Mouse (Mus musculus) forebrain, embryonic 14.5 days (tissue): Measurements from ENCODE around the gene Tdp2. TPM values are rescaled to one million over a fixed set of nuclear protein-coding genes. Genes with fewer than 3 reads are reported as not detected.
A peak's percentile ranks its signal among the peaks of the same experiment; 100 is the strongest.

Experiments
- ATAC-seq: fragments of 200-750 bp; cut with Nextera tagmentation; 2 replicates; pipeline ENCODE4 v1.8.0; 2017; ENCODE audit warnings: mild to moderate bottlenecking, moderate library complexity
- DNase-seq: peaks from one replicate; pipeline ENCODE4 v3.0.0-alpha.2; 2015; ENCODE audit warnings: low spot score
- H3K27ac ChIP-seq: fragments of 300-500 bp; sonication (generic); 2 replicates; pipeline ENCODE4 v1.5.1; 2014; ENCODE audit warnings: low read depth, mild to moderate bottlenecking, control low read depth, low read length, moderate library complexity
- H3K27me3 ChIP-seq: fragments of 300-500 bp; sonication (generic); replicated peaks from 2 replicates; pipeline ENCODE4 v1.6.1; 2014; ENCODE audit warnings: low read length, control low read depth, mixed read lengths; ENCODE audit not compliant: control insufficient read depth, insufficient read depth
- H3K36me3 ChIP-seq: fragments of 300-500 bp; sonication (generic); 2 replicates; pipeline ENCODE4 v1.6.1; 2014; ENCODE audit warnings: low read length, control low read depth; ENCODE audit not compliant: control insufficient read depth, insufficient read depth
- H3K4me1 ChIP-seq: fragments of 300-500 bp; sonication (generic); 2 replicates; pipeline ENCODE4 v1.6.1; 2014; ENCODE audit warnings: antibody characterized with exemption, low read length, control low read depth; ENCODE audit not compliant: control insufficient read depth, insufficient read depth
- H3K4me2 ChIP-seq: fragments of 300-500 bp; sonication (generic); 2 replicates; pipeline ENCODE4 v1.6.1; 2014; ENCODE audit warnings: mild to moderate bottlenecking, control low read depth, low read length
- H3K4me3 ChIP-seq: fragments of 300-500 bp; sonication (generic); 2 replicates; pipeline ENCODE4 v1.5.1; 2014; ENCODE audit warnings: low read depth, low read length, control low read depth
- H3K9ac ChIP-seq: fragments of 300-500 bp; sonication (generic); 2 replicates; pipeline ENCODE4 v1.6.1; 2014; ENCODE audit warnings: mild to moderate bottlenecking, low read length, control low read depth, moderate library complexity
- H3K9me3 ChIP-seq: fragments of 300-500 bp; sonication (generic); replicated peaks from 2 replicates; pipeline ENCODE4 v1.6.1; 2016; ENCODE audit warnings: low read length, control low read depth, mixed read lengths; ENCODE audit not compliant: control insufficient read depth
- WGBS: fragments of 180-500 bp; shearing (Covaris S2); extraction: QIAGEN DNeasy Blood & Tissue Kit; methylation state at CpG from one replicate; pipeline ENCODE4 v1.1.7; 2014; 5-methylcytosine and 5-hydroxymethylcytosine counted together
- polyA plus RNA-seq: library from polyadenylated mRNA; unstranded; fragments of >200 nt; fragmentation: Nextera tagmentation; extraction: Ambion mirVana; gene quantifications from 2 replicates; pipeline ENCODE4 v1.2.1, GENCODE M21; 2014

Gene Tdp2
- polyA plus RNA-seq, 1 experiment from 2014 or later: 44.9 TPM

DNA sequence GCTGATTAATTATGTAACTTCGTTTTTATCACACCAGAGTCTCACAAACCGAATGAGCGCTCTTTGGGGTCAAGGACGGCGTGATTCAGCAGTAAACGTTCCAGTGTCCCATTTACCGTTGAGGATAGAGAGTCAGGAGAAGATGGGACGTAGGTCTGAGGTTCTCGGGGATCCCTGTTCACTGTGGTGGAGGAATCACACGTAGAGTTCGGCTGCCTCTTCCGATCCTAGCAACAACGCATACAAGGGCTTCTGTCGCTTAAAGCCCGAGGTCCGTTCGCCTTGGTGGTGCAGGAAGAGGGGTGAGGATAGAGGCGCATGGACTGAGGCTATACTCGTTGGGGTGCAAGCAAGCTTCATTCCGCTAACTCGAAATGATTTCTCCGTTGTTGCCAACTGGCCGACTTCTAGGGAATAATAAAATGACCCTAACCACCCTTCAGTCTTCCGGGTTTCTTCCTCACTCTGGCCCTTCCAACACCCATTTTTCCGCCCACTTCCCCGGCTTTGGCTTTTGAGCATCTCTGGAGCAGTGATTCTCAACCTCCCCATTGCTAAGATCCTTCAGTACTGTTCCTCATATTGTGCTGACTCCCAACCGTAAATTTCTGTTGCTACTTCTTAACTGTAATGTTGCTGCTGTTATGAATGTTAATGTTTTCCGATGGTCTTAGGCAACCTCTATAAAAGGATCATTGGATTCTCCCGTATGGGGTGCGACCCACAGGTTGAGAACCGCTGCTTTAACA lies 31.4 kb upstream of the Tdp2 start:
- peak; percentile 45 for DNase-seq
- H3K9ac ChIP-seq: peak overlapping the region; percentile 61

DNA sequence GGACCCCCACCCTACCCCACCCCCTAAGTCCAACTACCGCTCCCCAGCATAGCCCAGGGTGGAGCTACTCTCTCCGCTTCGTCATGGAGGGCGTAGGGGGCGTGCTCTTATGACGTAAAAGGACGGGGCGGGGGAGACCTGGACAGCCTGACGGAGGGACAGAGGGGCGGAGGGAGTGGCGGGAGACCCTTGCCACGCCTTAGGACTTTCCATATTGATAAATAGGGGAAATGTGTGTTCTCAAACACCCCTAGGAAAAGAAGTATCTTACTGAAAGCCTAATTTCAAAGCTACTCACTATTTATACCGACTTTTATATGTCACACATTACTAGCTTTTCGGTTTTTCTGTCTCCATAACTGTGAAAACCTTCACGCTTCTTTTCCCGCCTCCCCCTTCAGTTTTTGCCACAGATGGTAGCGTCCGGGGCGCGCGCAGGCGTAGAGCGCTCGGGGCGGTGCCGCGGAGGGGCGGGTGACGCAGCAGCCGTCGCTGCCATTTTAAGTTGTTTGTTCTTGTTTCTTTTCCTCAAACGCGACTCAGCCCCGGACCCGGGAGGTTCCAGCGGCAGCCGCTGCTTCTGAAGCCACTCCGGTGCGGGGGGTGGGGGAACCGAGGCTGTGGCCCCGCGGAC lies 30.7 kb upstream of the Tdp2 start:
- Histone ChIP-seq H3K27me3 (no peaks in the 10 kb centered on the region), H3K36me3 (peaks cover 6% of the 10 kb centered on the region), H3K9ac (peak overlapping the region; percentile 95), H3K4me1 (peaks cover 17% of the 10 kb centered on the region), H3K27ac (peak overlapping the region; percentile 99), H3K9me3 (no peaks in the 10 kb centered on the region), H3K4me2 (peak overlapping the region; percentile 88), H3K4me3 (peak overlapping the region; percentile 98)
- WGBS: under 1% methylated on average over 42 of the region's 42 CpGs
- peak; percentile 97 for ATAC-seq
- peak; percentile 99 for DNase-seq

More for the DNA sequence above, 31.4 kb upstream of the Tdp2 start:
- Histone ChIP-seq H3K36me3 (no peaks in the 10 kb centered on the region), H3K9me3 (no peaks in the 10 kb centered on the region), H3K4me3 (peak overlapping the region; percentile 98), H3K4me2 (peak overlapping the region; percentile 88), H3K27ac (no peak overlapping the region; the same call in 1 of the 2 replicates), H3K4me1 (peaks cover 17% of the 10 kb centered on the region), H3K27me3 (no peaks in the 10 kb centered on the region)
- WGBS: under 1% methylated on average over 31 of the region's 31 CpGs
- peak; percentile 40 for ATAC-seq

DNA sequence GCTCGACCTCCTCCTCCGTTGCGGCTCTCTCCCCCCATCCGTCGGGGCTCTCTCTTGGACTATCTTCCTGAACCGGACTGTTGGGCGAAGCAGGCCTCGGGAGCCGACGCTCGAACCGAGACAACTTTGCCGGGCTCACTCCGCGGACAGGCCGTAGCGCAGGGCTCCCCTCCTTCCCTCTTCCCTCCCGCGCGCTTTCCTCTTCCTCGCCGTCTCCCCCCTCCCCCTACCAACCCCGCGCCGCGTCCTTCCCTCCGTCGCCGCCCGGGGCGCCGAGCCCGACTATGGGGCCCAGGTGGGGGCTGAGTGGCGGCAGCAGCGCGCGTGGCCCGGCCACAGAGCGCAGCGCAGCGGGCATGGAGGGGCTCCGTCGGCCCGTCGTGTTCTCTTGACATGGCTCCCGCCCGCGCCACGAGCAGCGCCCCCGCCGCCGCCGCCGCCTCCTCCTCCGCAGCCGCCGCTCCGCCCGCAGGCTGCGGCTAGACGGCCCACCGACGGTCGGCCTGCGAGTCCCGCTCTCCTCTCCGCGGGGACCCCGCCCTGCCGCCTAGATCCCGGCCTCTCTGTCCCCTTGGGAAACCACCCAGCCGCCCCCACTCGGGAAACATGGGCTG lies 30.1 kb upstream of the Tdp2 start, which contains the start of gene BC005537:
BC005537 (plus strand) TSS at position 350 of the 614 bp plus-strand sequence.
- peaks cover 17% of the 10 kb centered on the region for H3K4me1 ChIP-seq
- no peaks in the 10 kb centered on the region for H3K9me3 ChIP-seq
- H3K4me3 ChIP-seq: peak within 1 kb of the TSS; percentile 98
- H3K27ac ChIP-seq: peak within 1 kb of the TSS; percentile 99
- peak within 1 kb of the TSS; percentile 95 for H3K9ac ChIP-seq
- under 1% methylated on average over 68 of the region's 74 CpGs for WGBS
- H3K36me3 ChIP-seq: peaks cover 11% of the 10 kb centered on the region
- peak; percentile 51 for ATAC-seq
- H3K27me3 ChIP-seq: no peaks in the 10 kb centered on the region
- peak within 1 kb of the TSS; percentile 88 for H3K4me2 ChIP-seq
- DNase-seq: peak; percentile 64

DNA sequence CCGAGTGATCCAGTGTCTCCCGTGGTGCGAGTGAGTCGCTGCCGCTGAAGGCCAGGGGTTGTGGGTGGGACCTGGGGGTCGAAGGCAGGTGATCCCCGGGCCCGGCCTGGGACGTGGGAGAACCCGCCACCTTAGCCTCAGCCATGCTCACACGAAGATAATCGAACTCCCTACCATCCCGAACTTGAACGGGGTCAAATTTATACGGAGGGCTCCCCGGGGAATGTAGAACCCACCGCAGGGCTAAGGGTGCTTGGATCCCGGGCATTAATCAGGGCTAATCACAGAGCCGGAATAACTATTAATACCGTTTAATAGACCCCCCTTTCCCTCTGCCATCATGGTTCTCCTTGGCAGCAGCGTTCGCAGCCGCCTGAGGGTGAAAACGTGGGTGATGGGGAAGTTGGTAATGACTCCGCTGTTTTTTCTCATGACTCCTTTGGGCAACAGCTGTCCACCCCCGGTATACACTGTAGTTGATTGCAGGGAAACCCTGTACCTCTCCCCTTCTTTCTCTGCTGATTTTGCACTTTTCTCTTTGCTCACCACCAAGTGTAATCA lies 29.3 kb upstream of the Tdp2 start:
- Histone ChIP-seq H3K4me3 (peak overlapping the region; percentile 98), H3K4me2 (peak overlapping the region; percentile 88), H3K9me3 (no peaks in the 10 kb centered on the region), H3K9ac (peak overlapping the region; percentile 95), H3K36me3 (peaks cover 14% of the 10 kb centered on the region), H3K4me1 (peaks cover 17% of the 10 kb centered on the region), H3K27me3 (no peaks in the 10 kb centered on the region), H3K27ac (peak overlapping the region; percentile 99; the same call in 1 of the 2 replicates)
- ATAC-seq: no peak
- WGBS: under 1% methylated on average over 26 of the region's 26 CpGs
- DNase-seq: peak; percentile 48

DNA sequence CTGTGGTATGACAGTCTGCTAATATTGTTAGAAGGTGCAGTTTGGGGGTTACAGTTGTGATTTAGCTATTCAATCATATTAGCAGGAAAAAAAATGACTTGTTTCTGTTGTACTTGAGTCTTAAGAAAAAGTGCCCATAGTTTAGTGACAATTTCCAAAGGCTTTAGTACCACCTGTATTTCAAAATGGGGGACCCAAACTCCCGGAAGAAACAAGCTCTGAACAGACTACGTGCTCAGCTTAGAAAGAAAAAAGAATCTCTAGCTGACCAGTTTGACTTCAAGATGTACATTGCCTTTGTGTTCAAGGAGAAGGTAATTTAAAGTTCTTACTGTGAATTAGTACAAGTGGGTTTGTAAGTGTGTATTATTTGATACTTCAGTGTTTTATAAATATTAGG lies 28.3 kb upstream of the Tdp2 start:
- no peak for ATAC-seq
- H3K36me3 ChIP-seq: peaks cover 24% of the 10 kb centered on the region
- peak overlapping the region; percentile 88 for H3K4me2 ChIP-seq
- H3K4me1 ChIP-seq: peaks cover 17% of the 10 kb centered on the region
- H3K9me3 ChIP-seq: no peaks in the 10 kb centered on the region
- peak overlapping the region; percentile 98 for H3K4me3 ChIP-seq
- DNase-seq: no peak
- peak overlapping the region; percentile 95 for H3K9ac ChIP-seq
- no peak overlapping the region for H3K27ac ChIP-seq
- 9% methylated on average over 2 of the region's 2 CpGs for WGBS
- H3K27me3 ChIP-seq: no peaks in the 10 kb centered on the region

DNA sequence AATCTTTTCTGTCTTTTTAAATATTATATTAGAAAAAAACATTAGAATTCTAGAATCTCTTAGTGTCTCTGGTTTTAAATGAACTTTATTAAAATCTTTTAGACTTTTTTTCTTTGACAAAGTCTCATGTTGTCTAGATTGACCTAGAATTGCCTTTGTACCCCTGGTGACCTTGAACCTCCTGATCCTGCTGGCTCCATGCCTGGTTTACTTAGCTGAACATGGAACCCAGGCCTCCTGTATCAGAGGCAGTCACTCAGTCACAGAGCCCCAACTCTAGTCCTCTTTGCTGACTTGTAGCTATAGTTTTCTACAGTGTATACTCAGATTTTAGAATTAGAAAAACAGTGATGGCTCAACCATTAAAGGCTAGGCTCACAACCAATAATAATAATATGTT lies 25.4 kb upstream of the Tdp2 start:
- DNase-seq (no peak), ATAC-seq (no peak)
- Histone ChIP-seq H3K27ac (no peak overlapping the region), H3K27me3 (no peaks in the 10 kb centered on the region), H3K4me2 (no peak overlapping the region), H3K9me3 (no peaks in the 10 kb centered on the region), H3K9ac (no peak overlapping the region), H3K4me1 (peaks cover 15% of the 10 kb centered on the region), H3K4me3 (no peak overlapping the region), H3K36me3 (peaks cover 50% of the 10 kb centered on the region)

DNA sequence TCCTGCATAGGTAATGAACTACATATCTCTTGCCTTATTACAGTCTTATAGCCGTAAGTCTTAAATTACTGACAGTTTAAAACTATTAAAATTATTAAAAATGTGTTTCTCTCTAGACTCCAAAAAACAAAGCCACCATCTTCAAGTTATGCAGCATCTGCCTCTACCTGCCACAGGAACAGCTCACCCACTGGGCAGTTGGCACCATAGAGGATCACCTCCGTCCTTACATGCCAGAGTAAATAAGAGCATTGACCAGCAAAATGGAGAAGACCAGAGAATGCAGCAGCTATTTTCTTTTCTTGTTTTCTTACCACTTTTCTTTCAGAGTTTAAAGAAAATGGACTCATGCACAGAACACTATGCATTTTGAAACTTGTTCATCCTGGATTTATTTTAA lies 19.0 kb upstream of the Tdp2 start:
- no peak for ATAC-seq
- no peak for DNase-seq
- Histone ChIP-seq H3K9ac (no peak overlapping the region), H3K9me3 (no peaks in the 10 kb centered on the region), H3K4me3 (no peak overlapping the region), H3K36me3 (peaks cover 76% of the 10 kb centered on the region), H3K27ac (no peak overlapping the region), H3K4me1 (no peaks in the 10 kb centered on the region), H3K27me3 (no peaks in the 10 kb centered on the region), H3K4me2 (no peak overlapping the region)
- WGBS: 94% methylated on average over 2 of the region's 2 CpGs

DNA sequence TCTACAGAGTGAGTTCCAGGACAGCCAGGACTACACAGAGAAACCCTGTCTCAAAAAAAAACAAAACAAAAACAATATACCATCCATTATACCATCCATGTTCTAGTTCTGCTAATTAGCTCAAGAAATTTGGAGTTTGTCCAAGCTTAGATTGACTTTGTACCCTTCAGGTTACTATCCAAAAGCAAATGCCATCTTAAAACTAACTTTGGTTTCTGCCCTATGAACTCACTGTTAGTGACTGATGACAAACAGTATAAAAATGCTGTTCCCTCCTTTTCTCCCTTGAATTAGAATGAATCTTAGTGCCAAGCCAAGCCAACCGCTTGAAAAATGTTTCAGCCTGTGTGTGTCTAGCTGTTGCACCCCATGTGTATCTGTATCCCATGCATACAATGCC lies 16.9 kb upstream of the Tdp2 start:
- H3K4me2 ChIP-seq: no peak overlapping the region
- H3K4me1 ChIP-seq: no peaks in the 10 kb centered on the region
- no peak for DNase-seq
- H3K27me3 ChIP-seq: no peaks in the 10 kb centered on the region
- ATAC-seq: no peak
- H3K9me3 ChIP-seq: no peaks in the 10 kb centered on the region
- H3K36me3 ChIP-seq: peaks cover 58% of the 10 kb centered on the region
- H3K27ac ChIP-seq: no peak overlapping the region
- H3K9ac ChIP-seq: no peak overlapping the region
- WGBS: 71% methylated on average over 1 of the region's 1 CpGs
- H3K4me3 ChIP-seq: no peak overlapping the region
